Mouse (Mus musculus) heart, embryonic 15.5 days (tissue): ENCODE data around the gene Cfap77. TPM values are rescaled to one million over a fixed set of nuclear protein-coding genes. Genes with fewer than 3 reads are reported as not detected.

Source experiments
- ATAC-seq: fragments of 200-750 bp; cut with Nextera tagmentation; replicated peaks from 2 replicates; pipeline ENCODE4 v1.8.0; 2017; ENCODE audit warnings: low read depth, moderate TSS enrichment; ENCODE audit not compliant: insufficient number of reproducible peaks, insufficient read depth, low FRiP score
- H3K27ac ChIP-seq: fragments of 300-500 bp; sonication (generic); 2 replicates; pipeline ENCODE4 v1.5.1; 2015; ENCODE audit warnings: mild to moderate bottlenecking, inconsistent platforms
- H3K27me3 ChIP-seq: fragments of 300-500 bp; sonication (generic); 2 replicates; pipeline ENCODE4 v1.6.1; 2015; ENCODE audit warnings: inconsistent platforms
- H3K36me3 ChIP-seq: fragments of 300-500 bp; sonication (generic); 2 replicates; pipeline ENCODE4 v1.6.1; 2015; ENCODE audit warnings: mild to moderate bottlenecking, inconsistent platforms
- H3K4me1 ChIP-seq: fragments of 300-500 bp; sonication (generic); replicated peaks from 2 replicates; pipeline ENCODE4 v1.6.1; 2015; ENCODE audit warnings: inconsistent platforms
- H3K4me2 ChIP-seq: fragments of 300-500 bp; sonication (generic); 2 replicates; pipeline ENCODE4 v1.6.1; 2015; ENCODE audit warnings: inconsistent platforms, mild to moderate bottlenecking, moderate library complexity
- H3K4me3 ChIP-seq: fragments of 300-500 bp; sonication (generic); 2 replicates; pipeline ENCODE4 v1.5.1; 2015; ENCODE audit warnings: mild to moderate bottlenecking, inconsistent platforms
- H3K9ac ChIP-seq: fragments of 300-500 bp; sonication (generic); 2 replicates; pipeline ENCODE4 v1.6.1; 2015; ENCODE audit warnings: mild to moderate bottlenecking, inconsistent platforms
- H3K9me3 ChIP-seq: fragments of 300-500 bp; sonication (generic); replicated peaks from 2 replicates; pipeline ENCODE4 v1.6.1; 2016; ENCODE audit warnings: inconsistent platforms
- WGBS: fragments of 180-500 bp; shearing (Covaris S2); methylation state at CpG from one replicate; pipeline ENCODE4 v1.1.7; 2015; ENCODE audit warnings: mixed read lengths; 5-methylcytosine and 5-hydroxymethylcytosine counted together
- polyA plus RNA-seq: library from polyadenylated mRNA; unstranded; fragments of >200 nt; fragmentation: Nextera tagmentation; extraction: Ambion mirVana; gene quantifications from 2 replicates; pipeline ENCODE4 v1.2.1, GENCODE M21; 2015

Cfap77 gene
- polyA plus RNA-seq, 1 experiment from 2014 or later: 0.18 TPM

DNA sequence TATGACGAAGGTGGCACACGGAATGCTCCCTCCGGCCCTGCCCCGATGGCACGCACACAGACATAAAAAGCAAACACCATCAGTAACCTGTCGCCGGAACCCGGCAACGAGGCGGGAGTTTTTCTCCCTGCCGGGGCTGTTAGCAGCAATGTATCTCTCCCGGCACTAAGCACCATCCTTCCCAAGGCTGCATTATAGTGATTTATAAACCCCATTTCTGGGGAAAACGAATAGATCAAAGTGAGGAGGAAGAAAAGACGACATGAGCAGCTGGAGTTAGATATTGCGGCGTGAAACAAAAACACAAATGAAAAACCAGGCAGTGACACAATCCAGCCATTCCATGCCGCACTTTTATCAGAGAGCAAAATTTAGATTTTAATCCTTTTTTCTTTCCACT, 33.8 kb downstream of the Cfap77 start:
- Histone ChIP-seq H3K9me3 (no peaks in the 10 kb centered on the region), H3K36me3 (no peaks in the 10 kb centered on the region), H3K4me1 (no peaks in the 10 kb centered on the region), H3K27ac (no peak overlapping the region), H3K27me3 (no peaks in the 10 kb centered on the region), H3K4me2 (no peak overlapping the region), H3K9ac (no peak overlapping the region), H3K4me3 (no peak overlapping the region)
- ATAC-seq: no peak
- WGBS: 57% methylated on average over 17 of the region's 17 CpGs

DNA sequence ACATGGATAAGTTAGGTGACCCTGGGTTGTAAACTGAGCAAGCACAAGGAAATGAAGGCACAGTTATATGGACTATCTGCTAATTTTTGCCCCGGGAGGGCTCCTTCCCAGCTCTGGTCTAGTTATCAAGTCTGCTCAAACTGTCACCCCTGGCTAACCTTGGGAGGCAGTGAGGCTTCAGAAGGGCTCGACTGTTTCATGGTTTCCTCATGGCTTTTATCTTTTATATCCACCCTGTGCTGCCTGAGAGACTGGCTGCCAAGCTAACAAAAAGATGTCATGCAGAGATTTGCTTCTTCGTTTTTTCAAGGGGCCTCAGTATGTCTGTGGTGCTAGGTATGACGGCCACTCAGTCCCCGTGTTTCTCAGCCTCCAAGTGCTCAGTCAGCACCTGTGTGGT, 36.2 kb downstream of the Cfap77 start:
- no peak overlapping the region for H3K27ac ChIP-seq
- 45% methylated on average over 5 of the region's 5 CpGs for WGBS
- H3K9ac ChIP-seq: no peak overlapping the region
- no peak overlapping the region for H3K4me2 ChIP-seq
- H3K36me3 ChIP-seq: no peaks in the 10 kb centered on the region
- no peaks in the 10 kb centered on the region for H3K27me3 ChIP-seq
- H3K4me1 ChIP-seq: no peaks in the 10 kb centered on the region
- no peak overlapping the region for H3K4me3 ChIP-seq
- no peak for ATAC-seq
- no peaks in the 10 kb centered on the region for H3K9me3 ChIP-seq

DNA sequence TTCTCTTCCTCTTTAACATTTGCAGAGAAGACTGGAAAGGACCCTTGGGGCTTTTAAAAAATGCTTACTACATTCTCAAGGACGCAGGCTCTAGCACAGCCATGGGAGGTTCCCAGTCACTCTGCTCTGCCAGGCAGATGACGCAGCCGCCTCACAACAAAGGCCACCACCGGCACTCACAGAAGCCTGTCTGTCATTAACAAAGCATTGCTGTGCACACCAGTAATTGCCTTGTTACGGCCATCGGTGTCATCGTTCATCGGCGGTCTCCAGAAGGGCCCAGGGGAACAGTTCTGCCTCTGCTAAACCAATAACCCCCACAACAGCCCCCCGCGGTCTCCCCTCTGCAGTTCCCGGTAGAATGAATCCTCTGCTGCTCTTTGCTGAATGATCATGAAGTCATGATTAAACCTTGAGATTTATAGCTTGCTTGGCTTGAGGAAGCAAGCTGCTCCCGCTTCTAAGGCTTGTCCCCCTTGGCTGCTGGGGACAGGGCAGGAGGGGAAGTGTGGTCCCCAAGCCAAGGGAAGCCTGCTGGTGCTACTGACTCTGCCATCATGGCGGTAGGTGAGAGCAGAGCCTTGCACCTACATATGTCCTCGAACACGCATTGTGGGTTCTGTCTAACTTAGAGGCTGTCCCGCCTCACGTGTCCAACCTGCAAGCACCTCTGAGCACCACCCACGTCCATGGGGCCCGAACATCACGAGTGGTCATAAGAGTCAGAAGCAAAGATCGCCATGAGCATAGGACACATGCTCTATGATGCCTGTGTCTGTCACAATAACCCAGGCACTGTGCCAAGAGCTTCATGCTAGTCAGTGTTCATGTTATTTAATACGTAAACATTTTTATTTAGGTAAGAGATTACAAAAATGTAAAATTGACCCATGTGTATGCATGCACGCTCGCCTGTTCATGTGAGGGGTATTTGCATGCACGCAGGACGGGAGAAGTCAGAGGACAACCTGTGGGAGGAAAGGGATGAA, 38.0 kb downstream of the Cfap77 start:
- WGBS: 61% methylated on average over 27 of the region's 27 CpGs
- no peak for ATAC-seq
- H3K27ac ChIP-seq: no peak overlapping the region

DNA sequence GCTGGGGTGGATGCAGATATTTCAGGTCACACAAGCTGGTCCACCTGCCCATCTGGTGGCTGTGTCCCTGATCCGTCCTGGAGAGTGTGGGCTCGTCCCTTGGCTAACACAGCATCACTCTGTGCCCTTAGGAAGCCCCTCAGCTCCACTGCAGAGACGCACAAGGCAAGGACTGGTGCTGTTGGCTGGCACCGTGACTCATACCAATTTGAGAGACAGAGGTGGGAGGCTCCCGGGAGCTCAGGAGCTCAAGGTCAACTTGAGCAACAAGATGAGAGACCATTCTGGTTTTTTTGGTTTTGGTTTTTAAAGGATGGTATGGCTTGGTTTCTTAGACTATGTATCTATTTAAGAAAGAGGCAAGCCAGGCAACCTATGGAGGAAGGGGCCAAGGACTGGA, 42.3 kb downstream of the Cfap77 start:
- Histone ChIP-seq H3K36me3 (no peaks in the 10 kb centered on the region), H3K27ac (no peak overlapping the region), H3K4me1 (no peaks in the 10 kb centered on the region), H3K4me2 (no peak overlapping the region), H3K9me3 (no peaks in the 10 kb centered on the region), H3K27me3 (peaks cover 8% of the 10 kb centered on the region), H3K9ac (no peak overlapping the region), H3K4me3 (no peak overlapping the region)
- no peak for ATAC-seq
- WGBS: 73% methylated on average over 5 of the region's 5 CpGs

More for the DNA sequence above, 38.0 kb downstream of the Cfap77 start:
- H3K36me3 ChIP-seq: no peaks in the 10 kb centered on the region
- H3K4me2 ChIP-seq: no peak overlapping the region
- no peaks in the 10 kb centered on the region; the same call in 1 of the 2 replicates for H3K27me3 ChIP-seq
- no peaks in the 10 kb centered on the region for H3K9me3 ChIP-seq
- no peak overlapping the region for H3K4me3 ChIP-seq
- no peaks in the 10 kb centered on the region for H3K4me1 ChIP-seq
- no peak overlapping the region for H3K9ac ChIP-seq

DNA sequence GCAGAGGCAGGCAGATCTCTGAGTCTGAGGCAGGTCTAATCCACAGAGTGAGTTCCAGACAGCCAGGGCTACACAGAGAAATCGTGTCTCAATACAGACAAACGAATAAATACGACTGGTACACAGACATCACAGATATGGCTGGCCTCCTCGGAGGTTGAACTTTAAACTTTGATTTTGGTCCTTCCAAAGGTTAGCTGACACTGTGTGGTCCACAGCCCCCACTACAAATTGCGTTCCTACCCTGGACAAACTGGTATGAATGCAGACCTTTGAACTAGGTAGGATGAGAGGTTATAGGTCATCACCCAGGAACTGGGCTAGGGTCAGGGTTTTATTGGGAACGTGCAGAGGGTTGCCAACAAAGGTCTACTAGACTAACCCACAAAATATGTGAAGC, 47.2 kb downstream of the Cfap77 start:
- WGBS: 85% methylated on average over 6 of the region's 6 CpGs

DNA sequence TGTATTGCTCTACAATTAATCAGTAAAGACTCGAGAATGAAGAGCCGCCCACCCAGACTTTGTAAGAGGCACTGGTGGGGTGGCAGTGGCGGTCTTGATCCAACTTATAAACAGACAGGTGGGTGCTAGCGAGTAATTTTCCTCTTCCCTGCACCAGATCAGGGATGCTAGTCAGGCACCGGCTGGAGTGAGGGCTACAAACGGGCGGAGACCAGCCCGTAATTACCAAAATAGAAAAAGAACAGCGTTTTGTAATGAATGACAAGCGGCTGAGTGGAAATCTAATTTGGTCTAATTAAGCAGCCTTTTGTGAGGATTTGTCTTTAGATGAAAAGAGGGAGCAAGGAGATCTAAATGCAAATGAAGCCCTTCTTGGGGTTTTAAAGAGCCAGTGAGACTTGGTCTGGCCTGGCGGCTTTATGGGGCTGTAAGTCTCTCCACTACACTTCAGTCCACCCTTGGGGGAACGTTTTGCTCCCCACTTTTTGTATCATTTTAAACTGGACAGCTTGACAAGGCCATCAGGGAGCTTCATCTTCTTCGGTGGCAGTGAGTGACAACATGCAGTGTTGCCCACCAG, 48.3 kb downstream of the Cfap77 start:
- Histone ChIP-seq H3K4me3 (no peak overlapping the region), H3K9ac (no peak overlapping the region), H3K27me3 (peaks cover 13% of the 10 kb centered on the region), H3K36me3 (no peaks in the 10 kb centered on the region), H3K9me3 (no peaks in the 10 kb centered on the region), H3K4me2 (no peak overlapping the region), H3K4me1 (no peaks in the 10 kb centered on the region), H3K27ac (no peak overlapping the region)
- WGBS: 75% methylated on average over 13 of the region's 13 CpGs
- ATAC-seq: no peak

More for the DNA sequence above, 47.2 kb downstream of the Cfap77 start:
- H3K4me3 ChIP-seq: no peak overlapping the region
- H3K27me3 ChIP-seq: peaks cover 13% of the 10 kb centered on the region
- no peak for ATAC-seq
- H3K4me2 ChIP-seq: no peak overlapping the region
- no peaks in the 10 kb centered on the region for H3K9me3 ChIP-seq
- no peaks in the 10 kb centered on the region for H3K4me1 ChIP-seq
- no peak overlapping the region for H3K27ac ChIP-seq
- H3K9ac ChIP-seq: no peak overlapping the region
- no peaks in the 10 kb centered on the region for H3K36me3 ChIP-seq

DNA sequence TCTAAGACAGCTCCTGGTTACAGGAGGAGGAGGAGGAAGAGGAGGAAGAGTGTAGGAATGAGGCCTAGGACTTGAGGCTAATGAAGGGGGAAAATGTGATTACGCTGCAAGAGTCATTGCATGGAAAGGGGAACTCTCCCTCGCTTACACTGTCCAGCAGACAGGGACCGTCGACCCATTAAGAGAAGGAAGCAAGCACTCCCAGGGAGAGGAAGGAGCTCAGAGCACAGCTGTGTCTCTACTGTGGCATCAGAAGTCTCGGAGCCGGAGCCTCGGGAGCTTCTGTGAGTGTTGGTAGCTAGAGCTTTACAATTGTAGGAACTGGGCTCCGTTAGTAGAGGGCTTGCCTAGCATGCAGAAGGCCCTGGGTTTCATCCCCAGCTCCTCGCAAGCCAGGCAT, 50.8 kb downstream of the Cfap77 start:
- H3K9ac ChIP-seq: no peak overlapping the region
- no peaks in the 10 kb centered on the region for H3K36me3 ChIP-seq
- H3K27me3 ChIP-seq: peaks cover 5% of the 10 kb centered on the region; the same call in 1 of the 2 replicates
- no peaks in the 10 kb centered on the region for H3K4me1 ChIP-seq
- ATAC-seq: no peak
- H3K4me2 ChIP-seq: no peak overlapping the region
- no peak overlapping the region for H3K4me3 ChIP-seq
- 62% methylated on average over 9 of the region's 9 CpGs for WGBS
- H3K27ac ChIP-seq: no peak overlapping the region
- no peaks in the 10 kb centered on the region for H3K9me3 ChIP-seq

DNA sequence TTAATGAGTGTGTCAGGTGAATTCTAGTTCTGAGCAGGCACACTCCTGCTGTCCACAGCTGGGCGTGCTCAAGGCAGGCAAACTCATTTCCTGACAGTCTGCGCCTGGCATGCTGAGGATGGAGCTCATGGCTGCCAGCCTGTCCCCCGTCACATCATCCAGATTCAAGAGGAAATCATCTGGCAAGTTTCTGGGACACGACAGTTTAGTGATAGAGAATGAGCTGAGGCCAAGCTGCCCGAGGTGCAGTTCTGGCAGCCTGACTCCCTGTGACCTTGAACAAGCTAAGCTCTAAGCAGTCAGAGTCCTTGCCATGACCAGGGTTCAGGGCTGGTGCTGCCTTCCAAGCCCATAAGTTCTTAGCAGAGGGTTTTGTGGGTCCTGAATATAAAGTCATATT, 56.6 kb downstream of the Cfap77 start:
- 28% methylated on average over 5 of the region's 5 CpGs for WGBS

DNA sequence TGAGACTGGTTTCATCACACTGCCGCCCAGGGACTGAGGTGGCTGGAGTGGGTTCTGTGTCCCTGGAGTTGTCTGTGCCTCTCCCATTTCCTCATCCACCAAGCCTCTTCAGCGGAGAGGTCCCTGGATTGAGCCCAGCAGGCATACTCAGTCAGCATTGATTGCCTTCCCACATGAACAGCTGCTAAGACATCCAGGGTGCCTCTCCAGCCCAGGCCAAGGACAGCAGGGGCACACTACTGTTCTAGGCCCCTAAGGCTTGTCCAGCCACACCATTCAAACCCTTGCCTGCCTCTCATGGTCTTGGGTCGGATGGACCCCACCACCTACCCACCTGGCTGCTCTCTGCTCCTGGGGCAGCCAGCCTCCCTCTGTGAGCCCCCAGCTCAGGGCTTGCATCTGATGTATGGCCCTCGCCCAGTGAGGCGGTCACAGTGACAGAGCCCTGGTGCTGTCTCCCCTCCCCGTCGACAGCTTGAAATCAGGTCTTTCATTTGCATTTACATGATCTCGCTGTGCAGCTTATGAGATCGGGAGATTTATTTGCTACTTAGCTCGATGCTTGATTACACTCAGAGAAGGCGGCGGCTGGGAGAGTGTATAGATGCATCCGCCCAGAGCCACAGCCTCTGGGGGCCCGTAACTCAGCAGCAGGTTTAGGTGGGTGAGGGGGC, 57.6 kb downstream of the Cfap77 start:
- H3K36me3 ChIP-seq: no peaks in the 10 kb centered on the region
- no peak overlapping the region for H3K4me2 ChIP-seq
- H3K9me3 ChIP-seq: no peaks in the 10 kb centered on the region
- no peaks in the 10 kb centered on the region for H3K4me1 ChIP-seq
- no peak for ATAC-seq
- no peak overlapping the region for H3K9ac ChIP-seq
- no peak overlapping the region for H3K27ac ChIP-seq
- no peak overlapping the region for H3K4me3 ChIP-seq
- H3K27me3 ChIP-seq: no peaks in the 10 kb centered on the region
- WGBS: 72% methylated on average over 14 of the region's 14 CpGs

More for the DNA sequence above, 56.6 kb downstream of the Cfap77 start:
- peak; percentile 27; the same call in 1 of the 2 replicates for ATAC-seq
- Histone ChIP-seq H3K27me3 (no peaks in the 10 kb centered on the region), H3K4me1 (no peaks in the 10 kb centered on the region), H3K9ac (no peak overlapping the region), H3K36me3 (no peaks in the 10 kb centered on the region), H3K9me3 (no peaks in the 10 kb centered on the region), H3K4me3 (no peak overlapping the region), H3K27ac (no peak overlapping the region), H3K4me2 (no peak overlapping the region)

DNA sequence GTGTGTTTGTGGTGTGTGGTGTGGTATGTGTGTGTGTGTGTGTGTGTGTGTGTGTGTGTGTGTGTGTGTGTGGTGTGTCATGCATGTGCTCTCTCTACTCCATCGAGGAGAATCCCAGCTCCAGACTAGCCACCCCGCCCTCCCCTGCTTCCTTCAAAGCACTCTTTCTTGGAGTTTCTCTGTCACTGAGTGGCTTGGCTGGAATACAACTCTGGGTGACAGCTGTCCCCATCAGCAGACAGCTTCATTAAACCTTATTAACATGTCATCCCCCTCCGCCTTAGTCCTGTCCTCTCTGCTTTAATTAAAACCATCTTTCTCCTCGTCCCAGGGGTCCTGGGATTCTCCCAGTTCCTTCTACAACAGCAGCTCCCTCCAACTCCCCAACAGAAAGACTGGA, 59.4 kb downstream of the Cfap77 start:
- H3K4me2 ChIP-seq: no peak overlapping the region
- no peaks in the 10 kb centered on the region for H3K4me1 ChIP-seq
- H3K27me3 ChIP-seq: no peaks in the 10 kb centered on the region
- H3K4me3 ChIP-seq: no peak overlapping the region
- H3K9me3 ChIP-seq: no peaks in the 10 kb centered on the region
- no peak overlapping the region for H3K9ac ChIP-seq
- H3K27ac ChIP-seq: no peak overlapping the region
- ATAC-seq: no peak
- no peaks in the 10 kb centered on the region for H3K36me3 ChIP-seq
- 50% methylated on average over 4 of the region's 4 CpGs for WGBS

DNA sequence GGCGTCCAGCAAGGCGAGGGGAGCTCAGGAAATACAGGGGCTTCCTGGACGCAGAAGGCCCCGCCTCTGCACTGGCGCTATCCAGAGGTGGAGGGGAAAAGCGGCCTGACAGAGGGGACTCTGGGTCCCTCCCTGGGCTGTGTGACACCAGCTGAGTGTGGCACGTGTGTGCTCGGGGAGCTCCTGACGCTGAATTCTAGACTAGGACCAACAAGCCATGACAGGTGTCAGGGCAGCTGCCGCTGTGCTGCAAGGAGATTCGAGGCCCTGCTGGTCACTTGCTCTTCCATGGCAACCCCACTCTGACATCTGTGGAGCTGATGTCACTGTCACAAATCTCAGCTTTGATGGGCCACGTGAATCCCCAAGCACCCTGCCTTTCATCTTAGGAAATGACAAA, 60.9 kb downstream of the Cfap77 start:
- H3K4me3 ChIP-seq: no peak overlapping the region
- H3K4me1 ChIP-seq: no peaks in the 10 kb centered on the region
- no peak overlapping the region for H3K9ac ChIP-seq
- no peaks in the 10 kb centered on the region for H3K9me3 ChIP-seq
- H3K27me3 ChIP-seq: no peaks in the 10 kb centered on the region
- H3K27ac ChIP-seq: no peak overlapping the region
- no peak for ATAC-seq
- no peaks in the 10 kb centered on the region for H3K36me3 ChIP-seq
- H3K4me2 ChIP-seq: no peak overlapping the region
- WGBS: 69% methylated on average over 12 of the region's 12 CpGs
